Comparison of ENCODE assay signal across 8 mouse cellular contexts in genomic region chr5:137526192-137526936, GRCm38 (mm10). TPM values are rescaled to one million over a fixed set of nuclear protein-coding genes. Genes with fewer than 3 reads are reported as not detected.
DNase-seq lines count a peak whose midpoint lies in the region; ATAC-seq lines count a peak whose summit lies in the region.

No protein-coding gene starts in this region.

- H3K9me3 ChIP-seq in embryonic facial prominence, embryonic 10.5 days, result no peaks in the 10 kb centered on the region
- H3K9me3 ChIP-seq in hindbrain, embryonic 14.5 days (ENCODE audit: control insufficient read depth, low read length), result no peaks in the 10 kb centered on the region
- no peaks in the 10 kb centered on the region for H3K9me3 ChIP-seq in liver, embryonic 13.5 days (replicated peaks)
- no peaks in the 10 kb centered on the region for H3K9me3 ChIP-seq in neural tube, embryonic 13.5 days

- H3K4me2 ChIP-seq in hindbrain, embryonic 14.5 days (replicated peaks), result no peak overlapping the region
- H3K4me2 ChIP-seq in liver, embryonic 13.5 days, result peak overlapping the region; percentile 21; the same call in 1 of the 2 replicates
- no peak overlapping the region for H3K4me2 ChIP-seq in neural tube, embryonic 13.5 days

- H3K27ac ChIP-seq in embryonic facial prominence, embryonic 10.5 days (replicated peaks), result 0 out of 2 replicates have a peak overlapping the region, but pooled peaks have one; percentile 19
- H3K27ac ChIP-seq in hindbrain, embryonic 14.5 days, result peak overlapping the region; percentile 18; the same call in 1 of the 2 replicates
- peak overlapping the region; percentile 68 for H3K27ac ChIP-seq in liver, embryonic 13.5 days
- H3K27ac ChIP-seq in neural tube, embryonic 13.5 days (replicated peaks), result peak overlapping the region; percentile 68

- ATAC-seq in hindbrain, embryonic 14.5 days (ENCODE audit: low FRiP score), result no peak
- peak; percentile 37 for ATAC-seq in liver, embryonic 13.5 days (ENCODE audit: low read depth)
- ATAC-seq in neural tube, embryonic 13.5 days (ENCODE audit: low read depth), result no peak

- H3K36me3 ChIP-seq in embryonic facial prominence, embryonic 10.5 days (replicated peaks), result peaks cover 92% of the 10 kb centered on the region
- peaks cover 89% of the 10 kb centered on the region for H3K36me3 ChIP-seq in hindbrain, embryonic 14.5 days (replicated peaks; ENCODE audit: control insufficient read depth, insufficient read depth)
- H3K36me3 ChIP-seq in liver, embryonic 13.5 days, result peaks cover 92% of the 10 kb centered on the region
- H3K36me3 ChIP-seq in neural tube, embryonic 13.5 days, result peaks cover 89% of the 10 kb centered on the region

- peaks cover 52% of the 10 kb centered on the region for H3K4me1 ChIP-seq in embryonic facial prominence, embryonic 10.5 days
- peaks cover 9% of the 10 kb centered on the region; the same call in 1 of the 2 replicates for H3K4me1 ChIP-seq in hindbrain, embryonic 14.5 days (replicated peaks; ENCODE audit: control insufficient read depth, insufficient read depth, low read length)
- H3K4me1 ChIP-seq in liver, embryonic 13.5 days (replicated peaks), result peaks cover 65% of the 10 kb centered on the region
- peaks cover 47% of the 10 kb centered on the region for H3K4me1 ChIP-seq in neural tube, embryonic 13.5 days (replicated peaks)

- DNase-seq in layer of hippocampus, adult 9-11 months, result peak; percentile 64
- no peak for DNase-seq in layer of hippocampus, adult 18-20 months (ENCODE audit: low spot score in 2 of 2)
- DNase-seq in NIH3T3 (ENCODE audit: low read depth), result peak; percentile 34
- DNase-seq in embryonic facial prominence, embryonic 10.5 days (ENCODE audit: low spot score), result peak; percentile 38
- DNase-seq in hindbrain, embryonic 14.5 days (ENCODE audit: low spot score), result no peak
- no peak for DNase-seq in liver, embryonic 13.5 days
- DNase-seq in urinary bladder, adult 2 months (ENCODE audit: low spot score), result no peak

- 63% methylated on average over 16 of the region's 16 CpGs for WGBS in embryonic facial prominence, embryonic 10.5 days
- WGBS in hindbrain, embryonic 14.5 days, result 37% methylated on average over 16 of the region's 16 CpGs
- 26% methylated on average over 16 of the region's 16 CpGs for WGBS in liver, embryonic 13.5 days (ENCODE audit: insufficient replicate concordance)
- WGBS in neural tube, embryonic 13.5 days, result 33% methylated on average over 16 of the region's 16 CpGs

- H3K27me3 ChIP-seq in embryonic facial prominence, embryonic 10.5 days (replicated peaks; ENCODE audit: low read depth, poor library complexity, severe bottlenecking), result no peaks in the 10 kb centered on the region
- no peaks in the 10 kb centered on the region for H3K27me3 ChIP-seq in hindbrain, embryonic 14.5 days (ENCODE audit: control insufficient read depth, insufficient read depth, low read length)
- H3K27me3 ChIP-seq in liver, embryonic 13.5 days, result no peaks in the 10 kb centered on the region
- no peaks in the 10 kb centered on the region for H3K27me3 ChIP-seq in neural tube, embryonic 13.5 days

- peak overlapping the region; percentile 16; the same call in 1 of the 2 replicates for H3K4me3 ChIP-seq in embryonic facial prominence, embryonic 10.5 days
- no peak overlapping the region for H3K4me3 ChIP-seq in hindbrain, embryonic 14.5 days (replicated peaks; ENCODE audit: low read length)
- H3K4me3 ChIP-seq in liver, embryonic 13.5 days (replicated peaks), result no peak overlapping the region
- H3K4me3 ChIP-seq in neural tube, embryonic 13.5 days, result no peak overlapping the region

- H3K9ac ChIP-seq in hindbrain, embryonic 14.5 days, result peak overlapping the region; percentile 20; the same call in 1 of the 2 replicates
- H3K9ac ChIP-seq in liver, embryonic 13.5 days, result peak overlapping the region; percentile 49; the same call in 1 of the 2 replicates
- peak overlapping the region; percentile 38; the same call in 1 of the 2 replicates for H3K9ac ChIP-seq in neural tube, embryonic 13.5 days

RNA-seq across cellular contexts. Expression of gene Epo, which starts 6.7 kb away (rescaled TPM):
- total RNA-seq in layer of hippocampus, adult 18-20 months (2021), result not detected
- polyA plus RNA-seq in embryonic facial prominence, embryonic 10.5 days (2016; fragmentation: Nextera tagmentation; extraction: Ambion mirVana), result 2.1 and 2.3 TPM in 2 replicates
- polyA plus RNA-seq in hindbrain, embryonic 14.5 days (2014; fragmentation: Nextera tagmentation; extraction: Ambion mirVana), result not detected in 2 replicates
- 0.96 and 1.2 TPM in 2 replicates for polyA plus RNA-seq in liver, embryonic 13.5 days (2015; fragmentation: Nextera tagmentation; extraction: Ambion mirVana)
- polyA plus RNA-seq in neural tube, embryonic 13.5 days (2015; fragmentation: Nextera tagmentation; extraction: Ambion mirVana), result not detected in 2 replicates
- polyA plus RNA-seq in urinary bladder, adult 2 months (2012; rRNA removed), result not detected in 2 replicates

RNA-seq across cellular contexts. Expression of gene Gnb2, which starts 6.9 kb away (rescaled TPM):
- 100 to 1,000 TPM; 573 to 580 TPM for total RNA-seq in layer of hippocampus, adult 18-20 months (2021)
- 276 and 281 TPM in 2 replicates for polyA plus RNA-seq in embryonic facial prominence, embryonic 10.5 days (2016; fragmentation: Nextera tagmentation; extraction: Ambion mirVana)
- polyA plus RNA-seq in hindbrain, embryonic 14.5 days (2014; fragmentation: Nextera tagmentation; extraction: Ambion mirVana), result 593 and 621 TPM in 2 replicates
- 139 and 159 TPM in 2 replicates for polyA plus RNA-seq in liver, embryonic 13.5 days (2015; fragmentation: Nextera tagmentation; extraction: Ambion mirVana)
- polyA plus RNA-seq in neural tube, embryonic 13.5 days (2015; fragmentation: Nextera tagmentation; extraction: Ambion mirVana), result 486 and 510 TPM in 2 replicates
- 363 and 433 TPM in 2 replicates for polyA plus RNA-seq in urinary bladder, adult 2 months (2012; rRNA removed)

RNA-seq across cellular contexts. Expression of gene Gigyf1, which starts 8.0 kb away (rescaled TPM):
- total RNA-seq in layer of hippocampus, adult 18-20 months (2021), result 10 to 100 TPM; 64.1 to 65.4 TPM
- polyA plus RNA-seq in embryonic facial prominence, embryonic 10.5 days (2016; fragmentation: Nextera tagmentation; extraction: Ambion mirVana), result 15.2 and 15.3 TPM in 2 replicates
- polyA plus RNA-seq in hindbrain, embryonic 14.5 days (2014; fragmentation: Nextera tagmentation; extraction: Ambion mirVana), result 14.2 and 16.0 TPM in 2 replicates
- 3.3 and 3.7 TPM in 2 replicates for polyA plus RNA-seq in liver, embryonic 13.5 days (2015; fragmentation: Nextera tagmentation; extraction: Ambion mirVana)
- 16.9 and 17.3 TPM in 2 replicates for polyA plus RNA-seq in neural tube, embryonic 13.5 days (2015; fragmentation: Nextera tagmentation; extraction: Ambion mirVana)
- polyA plus RNA-seq in urinary bladder, adult 2 months (2012; rRNA removed), result 32.4 and 34.7 TPM in 2 replicates

RNA-seq across cellular contexts. Expression of gene Pop7, which starts 24.0 kb away (rescaled TPM):
- total RNA-seq in layer of hippocampus, adult 18-20 months (2021), result 10 to 100 TPM; 33.2 to 34.6 TPM
- polyA plus RNA-seq in embryonic facial prominence, embryonic 10.5 days (2016; fragmentation: Nextera tagmentation; extraction: Ambion mirVana), result 55.3 and 59.9 TPM in 2 replicates
- 78.4 and 87.3 TPM in 2 replicates for polyA plus RNA-seq in hindbrain, embryonic 14.5 days (2014; fragmentation: Nextera tagmentation; extraction: Ambion mirVana)
- polyA plus RNA-seq in liver, embryonic 13.5 days (2015; fragmentation: Nextera tagmentation; extraction: Ambion mirVana), result 45.7 and 46.1 TPM in 2 replicates
- 79.7 and 80.1 TPM in 2 replicates for polyA plus RNA-seq in neural tube, embryonic 13.5 days (2015; fragmentation: Nextera tagmentation; extraction: Ambion mirVana)
- 23.4 and 29.6 TPM in 2 replicates for polyA plus RNA-seq in urinary bladder, adult 2 months (2012; rRNA removed)

RNA-seq across cellular contexts. Expression of gene Actl6b, which starts 27.0 kb away (rescaled TPM):
- 100 to 1,000 TPM; 118 to 136 TPM for total RNA-seq in layer of hippocampus, adult 18-20 months (2021)
- polyA plus RNA-seq in embryonic facial prominence, embryonic 10.5 days (2016; fragmentation: Nextera tagmentation; extraction: Ambion mirVana), result 4.5 and 5.4 TPM in 2 replicates
- 195 and 204 TPM in 2 replicates for polyA plus RNA-seq in hindbrain, embryonic 14.5 days (2014; fragmentation: Nextera tagmentation; extraction: Ambion mirVana)
- 0.14 and 0.16 TPM in 2 replicates for polyA plus RNA-seq in liver, embryonic 13.5 days (2015; fragmentation: Nextera tagmentation; extraction: Ambion mirVana)
- 203 and 222 TPM in 2 replicates for polyA plus RNA-seq in neural tube, embryonic 13.5 days (2015; fragmentation: Nextera tagmentation; extraction: Ambion mirVana)
- 0.06 TPM in 1 of 2 replicates, not detected in the other for polyA plus RNA-seq in urinary bladder, adult 2 months (2012; rRNA removed)

Comparison
In these comparisons a context has a peak if more than half of its experiments do, and no peak if none do; other contexts are left out.
1. DNase-seq: peak in layer of hippocampus, adult 9-11 months (single experiment), NIH3T3 (single experiment) and embryonic facial prominence, embryonic 10.5 days (single experiment); none in layer of hippocampus, adult 18-20 months (0 of 2), hindbrain, embryonic 14.5 days (single experiment), liver, embryonic 13.5 days (single experiment) and urinary bladder, adult 2 months (single experiment).
2. H3K27ac ChIP-seq: peak in every context shown above with its lines; median percentile 68 in liver, embryonic 13.5 days; 68 in neural tube, embryonic 13.5 days; 19 in embryonic facial prominence, embryonic 10.5 days; 18 in hindbrain, embryonic 14.5 days.
3. Peak in every context shown above with its lines, with median percentiles within 50 percentile points of each other: H3K9ac ChIP-seq.